21 mouse cellular contexts compared by ENCODE assay signal in the genomic region with DNA sequence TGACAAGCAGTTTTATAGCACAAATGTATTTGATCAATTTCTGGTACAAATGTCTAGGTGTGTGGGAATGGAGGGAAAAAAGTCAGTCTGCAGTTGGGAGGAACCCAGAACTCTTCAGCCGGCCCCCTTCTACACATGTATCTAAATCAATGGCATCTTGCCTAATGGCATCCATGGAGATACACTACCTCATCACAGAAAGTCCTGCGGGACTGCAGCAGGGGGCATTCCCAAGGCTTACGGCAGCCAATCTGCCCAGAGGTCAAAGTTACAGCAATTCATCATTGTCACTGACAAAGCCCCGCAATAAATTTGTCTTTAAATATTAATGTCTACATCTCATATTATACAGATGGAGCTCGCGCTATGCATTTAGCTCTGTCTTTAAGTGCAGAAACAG.
DNase-seq lines count a peak whose midpoint lies in the region; ATAC-seq and TF ChIP-seq lines count a peak whose summit lies in the region.
"Had no signal": no experiment of that assay in that cellular context is flagged by ENCODE, and none has a peak within 500 bp of the region (broad histone marks: within the 10 kb centered on the region; RNA-seq: fewer than 3 reads in every experiment).

No protein-coding gene starts in this region.

- WGBS in lung, embryonic 14.5 days = 56% methylated on average over 6 of the region's 6 CpGs
- WGBS in lung, adult 2 months = 77% methylated on average over 6 of the region's 6 CpGs
- 63% methylated on average over 6 of the region's 6 CpGs for WGBS in hindbrain, embryonic 10.5 days
- WGBS in hindbrain, embryonic 16.5 days = 36% methylated on average over 6 of the region's 6 CpGs
- 37% methylated on average over 6 of the region's 6 CpGs for WGBS in neural tube, embryonic 14.5 days

- H3K27me3 ChIP-seq in lung, embryonic 14.5 days (ENCODE audit: insufficient read depth, low read length) = no peaks in the 10 kb centered on the region
- no peaks in the 10 kb centered on the region for H3K27me3 ChIP-seq in hindbrain, embryonic 10.5 days (ENCODE audit: insufficient read depth, poor library complexity, severe bottlenecking)
- H3K27me3 ChIP-seq in hindbrain, embryonic 16.5 days (replicated peaks; ENCODE audit: control insufficient read depth, insufficient read depth, low read length) = no peaks in the 10 kb centered on the region
- no peaks in the 10 kb centered on the region for H3K27me3 ChIP-seq in neural tube, embryonic 14.5 days (ENCODE audit: control insufficient read depth, insufficient read depth, low read length)
- H3K27me3 ChIP-seq: embryonic facial prominence, embryonic 12.5 days; forebrain, embryonic 12.5 days; midbrain, embryonic 12.5 days had no signal

- peak; percentile 15 for DNase-seq in lung, embryonic 14.5 days
- no peak for DNase-seq in lung, adult 2 months
- DNase-seq in hindbrain, embryonic 10.5 days (ENCODE audit: low spot score) = peak; percentile 24
- DNase-seq in Muller cell, postnatal 12 days (ENCODE audit: inconsistent ontology term) = no peak
- no peak for DNase-seq in right cerebral cortex, postnatal 36 days (ENCODE audit: low spot score in 2 of 2)
- DNase-seq: cerebellum, adult 9-10 months; kidney, adult 18-20 months; layer of hippocampus, adult 9-11 months; liver, postnatal 0 days; lung, postnatal 14 days; thymus, adult 18-20 months; thymus, postnatal 36 days had no signal

- H3K9me3 ChIP-seq in lung, embryonic 14.5 days (ENCODE audit: low read depth, low read length) = no peaks in the 10 kb centered on the region
- H3K9me3 ChIP-seq in hindbrain, embryonic 10.5 days = no peaks in the 10 kb centered on the region
- no peaks in the 10 kb centered on the region; the same call in 1 of the 2 replicates for H3K9me3 ChIP-seq in hindbrain, embryonic 16.5 days (ENCODE audit: control insufficient read depth, low read length)
- H3K9me3 ChIP-seq in neural tube, embryonic 14.5 days (ENCODE audit: control insufficient read depth, low read length) = no peaks in the 10 kb centered on the region
- H3K9me3 ChIP-seq: embryonic facial prominence, embryonic 12.5 days; forebrain, embryonic 12.5 days; heart, embryonic 10.5 days; limb, embryonic 12.5 days; midbrain, embryonic 12.5 days had no signal

- 0 out of 2 replicates have a peak, but pooled peaks cover 4% of the 10 kb centered on the region for H3K4me1 ChIP-seq in lung, embryonic 14.5 days (ENCODE audit: insufficient read depth)
- no peaks in the 10 kb centered on the region for H3K4me1 ChIP-seq in lung, adult 2 months (ENCODE audit: control insufficient read depth, insufficient read depth, low read length)
- peaks cover 14% of the 10 kb centered on the region for H3K4me1 ChIP-seq in hindbrain, embryonic 10.5 days (replicated peaks)
- H3K4me1 ChIP-seq in hindbrain, embryonic 16.5 days (ENCODE audit: control insufficient read depth, insufficient read depth, low read depth, low read length) = peaks cover 2% of the 10 kb centered on the region; the same call in 1 of the 2 replicates
- no peaks in the 10 kb centered on the region for H3K4me1 ChIP-seq in neural tube, embryonic 14.5 days (ENCODE audit: control insufficient read depth, insufficient read depth, low read length)
- H3K4me1 ChIP-seq: heart, embryonic 10.5 days; midbrain, embryonic 12.5 days had no signal

- TF ChIP-seq POLR2A in lung, adult 2 months (IDR thresholded peaks at IDR 0.05; ENCODE audit: borderline replicate concordance, extremely low read depth, low read depth, low read length) = no peak

- no peak overlapping the region for H3K4me2 ChIP-seq in lung, embryonic 14.5 days
- H3K4me2 ChIP-seq in hindbrain, embryonic 16.5 days (ENCODE audit: low read length) = no peak overlapping the region
- H3K4me2 ChIP-seq in neural tube, embryonic 14.5 days (ENCODE audit: low read depth, low read length) = no peak overlapping the region
- H3K4me2 ChIP-seq: embryonic facial prominence, embryonic 12.5 days; forebrain, embryonic 12.5 days; limb, embryonic 12.5 days; liver, embryonic 11.5 days; midbrain, embryonic 12.5 days had no signal

- H3K4me3 ChIP-seq in lung, embryonic 14.5 days (ENCODE audit: low read depth, low read length) = no peak overlapping the region
- no peak overlapping the region for H3K4me3 ChIP-seq in lung, adult 2 months (replicated peaks; ENCODE audit: extremely low read depth, low read depth, low read length)
- H3K4me3 ChIP-seq in hindbrain, embryonic 10.5 days = no peak overlapping the region
- no peak overlapping the region for H3K4me3 ChIP-seq in hindbrain, embryonic 16.5 days (ENCODE audit: low read length)
- H3K4me3 ChIP-seq in neural tube, embryonic 14.5 days (ENCODE audit: low read depth, low read length) = no peak overlapping the region
- H3K4me3 ChIP-seq: embryonic facial prominence, embryonic 12.5 days; erythroblast, embryonic 14.5 days; forebrain, embryonic 12.5 days; heart, embryonic 10.5 days; limb, embryonic 12.5 days; midbrain, embryonic 12.5 days had no signal

- no peaks in the 10 kb centered on the region for H3K36me3 ChIP-seq in lung, embryonic 14.5 days (ENCODE audit: insufficient read depth)
- H3K36me3 ChIP-seq in hindbrain, embryonic 10.5 days = no peaks in the 10 kb centered on the region
- no peaks in the 10 kb centered on the region for H3K36me3 ChIP-seq in hindbrain, embryonic 16.5 days (ENCODE audit: control insufficient read depth, insufficient read depth, low read length)
- H3K36me3 ChIP-seq in neural tube, embryonic 14.5 days (ENCODE audit: control insufficient read depth, insufficient read depth, low read length) = no peaks in the 10 kb centered on the region
- H3K36me3 ChIP-seq: embryonic facial prominence, embryonic 12.5 days; forebrain, embryonic 12.5 days; heart, embryonic 10.5 days; limb, embryonic 12.5 days; midbrain, embryonic 12.5 days had no signal

- TF ChIP-seq CTCF in lung, embryonic 14.5 days (IDR thresholded peaks at IDR 0.05; ENCODE audit: low read depth) = no peak
- no peak for TF ChIP-seq CTCF in lung, adult 2 months (IDR thresholded peaks at IDR 0.05; ENCODE audit: insufficient read depth, low read length)

- ATAC-seq in lung, embryonic 14.5 days (ENCODE audit: insufficient read depth) = no peak
- 0 out of 2 replicates have a peak, but pooled peaks have one; percentile 50 for ATAC-seq in hindbrain, embryonic 16.5 days
- ATAC-seq in neural tube, embryonic 14.5 days (ENCODE audit: low read depth) = peak; percentile 46; the same call in 1 of the 2 replicates

- no peak overlapping the region for H3K9ac ChIP-seq in lung, embryonic 14.5 days
- no peak overlapping the region for H3K9ac ChIP-seq in hindbrain, embryonic 16.5 days (ENCODE audit: low read depth, low read length)
- H3K9ac ChIP-seq in neural tube, embryonic 14.5 days (replicated peaks; ENCODE audit: low read depth, low read length) = no peak overlapping the region
- H3K9ac ChIP-seq: embryonic facial prominence, embryonic 12.5 days; forebrain, embryonic 12.5 days; limb, embryonic 12.5 days; liver, postnatal 0 days; midbrain, embryonic 12.5 days had no signal

- H3K27ac ChIP-seq in lung, embryonic 14.5 days (ENCODE audit: low read depth) = no peak overlapping the region
- no peak overlapping the region for H3K27ac ChIP-seq in hindbrain, embryonic 10.5 days
- no peak overlapping the region for H3K27ac ChIP-seq in hindbrain, embryonic 16.5 days (ENCODE audit: low read depth, low read length)
- no peak overlapping the region for H3K27ac ChIP-seq in neural tube, embryonic 14.5 days (ENCODE audit: low read depth, low read length)
- H3K27ac ChIP-seq: embryonic facial prominence, embryonic 12.5 days; forebrain, embryonic 12.5 days; heart, embryonic 10.5 days; limb, embryonic 12.5 days; midbrain, embryonic 12.5 days had no signal

Comparison
In these comparisons a context has a peak if more than half of its experiments do, and no peak if none do; other contexts are left out.
1. DNase-seq: peak in lung, embryonic 14.5 days (single experiment) and hindbrain, embryonic 10.5 days (single experiment); none in lung, adult 2 months (single experiment), Muller cell, postnatal 12 days (single experiment) and right cerebral cortex, postnatal 36 days (0 of 2).